Mouse (Mus musculus) embryonic facial prominence, embryonic 10.5 days (tissue): ENCODE data around the gene 2210016L21Rik. TPM values are rescaled to one million over a fixed set of nuclear protein-coding genes. Genes with fewer than 3 reads are reported as not detected.
"Not testable (repeated sequence)": the region's sequence is repeated elsewhere in the genome, so short reads cannot be mapped to it uniquely, and the experiment has no call there.

Experiments used
- DNase-seq: peaks from one replicate; pipeline ENCODE4 v3.0.0-alpha.2; 2017; ENCODE audit warnings: low spot score
- H3K27ac ChIP-seq: fragments of 300-500 bp; sonication (generic); replicated peaks from 2 replicates; pipeline ENCODE4 v1.5.1; 2016; ENCODE audit warnings: mild to moderate bottlenecking
- H3K27me3 ChIP-seq: fragments of 300-500 bp; sonication (generic); replicated peaks from 2 replicates; pipeline ENCODE4 v1.6.1; 2016; ENCODE audit warnings: low read depth, mild to moderate bottlenecking; ENCODE audit not compliant: poor library complexity, severe bottlenecking
- H3K36me3 ChIP-seq: fragments of 300-500 bp; sonication (generic); replicated peaks from 2 replicates; pipeline ENCODE4 v1.6.1; 2016; ENCODE audit warnings: mild to moderate bottlenecking, moderate library complexity
- H3K4me1 ChIP-seq: fragments of 300-500 bp; sonication (generic); 2 replicates; pipeline ENCODE4 v1.6.1; 2016
- H3K4me3 ChIP-seq: fragments of 300-500 bp; sonication (generic); 2 replicates; pipeline ENCODE4 v1.5.1; 2016; ENCODE audit warnings: mild to moderate bottlenecking, moderate library complexity
- H3K9me3 ChIP-seq: fragments of 300-500 bp; sonication (generic); 2 replicates; pipeline ENCODE4 v1.6.1; 2016; ENCODE audit warnings: mild to moderate bottlenecking
- WGBS: fragments of 180-500 bp; shearing (Covaris S2); methylation state at CpG from one replicate; pipeline ENCODE4 v1.1.7; 2016; 5-methylcytosine and 5-hydroxymethylcytosine counted together
- polyA plus RNA-seq: library from polyadenylated mRNA; unstranded; fragments of >200 nt; fragmentation: Nextera tagmentation; extraction: Ambion mirVana; gene quantifications from 2 replicates; pipeline ENCODE4 v1.2.1, GENCODE M21; 2016

Gene 2210016L21Rik
- polyA plus RNA-seq, 1 experiment from 2014 or later: 45.4 TPM

- DNase-seq: no peak
- no peaks in the 10 kb centered on the region for H3K36me3 ChIP-seq
- H3K4me3 ChIP-seq: no peak overlapping the region
- 80% methylated on average over 19 of the region's 19 CpGs for WGBS
- H3K27me3 ChIP-seq: no peaks in the 10 kb centered on the region
- H3K4me1 ChIP-seq: peaks cover 5% of the 10 kb centered on the region
- H3K27ac ChIP-seq: no peak overlapping the region
- H3K9me3 ChIP-seq: no peaks in the 10 kb centered on the region
Observed at GRCm38 (mm10) chr5:114921551-114922365, 20.2 kb upstream of the 2210016L21Rik start.

GRCm38 (mm10) chr5:114922366-114922731, 19.6 kb upstream of the 2210016L21Rik start:
- Histone ChIP-seq H3K27ac (no peak overlapping the region), H3K27me3 (no peaks in the 10 kb centered on the region), H3K4me3 (no peak overlapping the region), H3K36me3 (no peaks in the 10 kb centered on the region), H3K4me1 (peaks cover 5% of the 10 kb centered on the region), H3K9me3 (no peaks in the 10 kb centered on the region)
- 69% methylated on average over 10 of the region's 10 CpGs for WGBS
- no peak for DNase-seq

GRCm38 (mm10) chr5:114922998-114923473, 18.9 kb upstream of the 2210016L21Rik start, which contains the start of gene Oasl1:
Gene Oasl1, plus strand, starts transcription at chr5:114923240.
- Histone ChIP-seq H3K36me3 (no peaks in the 10 kb centered on the region), H3K4me1 (peaks cover 5% of the 10 kb centered on the region), H3K27ac (no peak within 1 kb of the TSS), H3K9me3 (no peaks in the 10 kb centered on the region), H3K4me3 (no peak within 1 kb of the TSS), H3K27me3 (no peaks in the 10 kb centered on the region)
- no peak for DNase-seq
- WGBS: 67% methylated on average over 15 of the region's 15 CpGs

- Histone ChIP-seq H3K27ac (no peak overlapping the region), H3K36me3 (no peaks in the 10 kb centered on the region), H3K4me3 (no peak overlapping the region), H3K27me3 (no peaks in the 10 kb centered on the region), H3K9me3 (no peaks in the 10 kb centered on the region), H3K4me1 (peaks cover 5% of the 10 kb centered on the region)
- 71% methylated on average over 1 of the region's 1 CpGs for WGBS
- no peak for DNase-seq
Observed at GRCm38 (mm10) chr5:114926153-114926684, 15.7 kb upstream of the 2210016L21Rik start.

GRCm38 (mm10) chr5:114926753-114927152, 15.2 kb upstream of the 2210016L21Rik start:
- H3K4me3 ChIP-seq: no peak overlapping the region
- WGBS: 83% methylated on average over 9 of the region's 9 CpGs
- H3K27ac ChIP-seq: no peak overlapping the region
- DNase-seq: no peak
- H3K27me3 ChIP-seq: no peaks in the 10 kb centered on the region
- no peaks in the 10 kb centered on the region for H3K36me3 ChIP-seq
- no peaks in the 10 kb centered on the region for H3K9me3 ChIP-seq
- H3K4me1 ChIP-seq: peaks cover 5% of the 10 kb centered on the region

GRCm38 (mm10) chr5:114931626-114932025, 10.3 kb upstream of the 2210016L21Rik start:
- Histone ChIP-seq H3K27ac (no peak overlapping the region), H3K27me3 (no peaks in the 10 kb centered on the region), H3K36me3 (no peaks in the 10 kb centered on the region), H3K4me3 (no peak overlapping the region), H3K9me3 (no peaks in the 10 kb centered on the region), H3K4me1 (peaks cover 14% of the 10 kb centered on the region)
- DNase-seq: no peak
- WGBS: 57% methylated on average over 5 of the region's 5 CpGs

GRCm38 (mm10) chr5:114933206-114933605, 8.8 kb upstream of the 2210016L21Rik start:
- 84% methylated on average over 8 of the region's 8 CpGs for WGBS
- Histone ChIP-seq H3K4me1 (peaks cover 20% of the 10 kb centered on the region), H3K4me3 (no peak overlapping the region), H3K9me3 (no peaks in the 10 kb centered on the region), H3K27me3 (no peaks in the 10 kb centered on the region), H3K36me3 (no peaks in the 10 kb centered on the region), H3K27ac (no peak overlapping the region)
- no peak for DNase-seq

- no peaks in the 10 kb centered on the region for H3K36me3 ChIP-seq
- WGBS: 38% methylated on average over 3 of the region's 3 CpGs
- H3K27me3 ChIP-seq: no peaks in the 10 kb centered on the region
- 0 out of 2 replicates have a peak, but pooled peaks cover 3% of the 10 kb centered on the region for H3K9me3 ChIP-seq
- peaks cover 20% of the 10 kb centered on the region for H3K4me1 ChIP-seq
- no peak for DNase-seq
- no peak overlapping the region for H3K4me3 ChIP-seq
- no peak overlapping the region for H3K27ac ChIP-seq
Observed at GRCm38 (mm10) chr5:114935838-114936237, 6.1 kb upstream of the 2210016L21Rik start.

- Histone ChIP-seq H3K4me1 (peaks cover 14% of the 10 kb centered on the region), H3K4me3 (peak overlapping the region; percentile 88; the same call in 1 of the 2 replicates)
- H3K27me3 ChIP-seq, H3K36me3 ChIP-seq, DNase-seq, H3K9me3 ChIP-seq, H3K27ac ChIP-seq: not testable (repeated sequence)
- 56% methylated on average over 3 of the region's 3 CpGs for WGBS
Observed at GRCm38 (mm10) chr5:114941138-114941537, 820 bp upstream of the 2210016L21Rik start.

GRCm38 (mm10) chr5:114942766-114943130, 790 bp downstream of the 2210016L21Rik start:
- 50% methylated on average over 4 of the region's 4 CpGs for WGBS
- H3K36me3 ChIP-seq: peaks cover 26% of the 10 kb centered on the region

GRCm38 (mm10) chr5:114945072-114945471, 3.1 kb downstream of the 2210016L21Rik start:
- no peak overlapping the region for H3K27ac ChIP-seq
- peaks cover 49% of the 10 kb centered on the region for H3K36me3 ChIP-seq
- 97% methylated on average over 10 of the region's 10 CpGs for WGBS

More at GRCm38 (mm10) chr5:114942766-114943130, 790 bp downstream of the 2210016L21Rik start:
- no peaks in the 10 kb centered on the region for H3K27me3 ChIP-seq
- peak overlapping the region; percentile 88 for H3K27ac ChIP-seq
- H3K4me3 ChIP-seq: peak overlapping the region; percentile 88
- 0 out of 2 replicates have a peak, but pooled peaks cover 3% of the 10 kb centered on the region for H3K9me3 ChIP-seq
- peaks cover 9% of the 10 kb centered on the region for H3K4me1 ChIP-seq
- no peak for DNase-seq

GRCm38 (mm10) chr5:114948891-114949290, 6.9 kb downstream of the 2210016L21Rik start:
- no peak for DNase-seq
- Histone ChIP-seq H3K4me1 (peaks cover 25% of the 10 kb centered on the region), H3K27ac (no peak overlapping the region), H3K4me3 (no peak overlapping the region), H3K9me3 (no peaks in the 10 kb centered on the region), H3K36me3 (peaks cover 50% of the 10 kb centered on the region), H3K27me3 (no peaks in the 10 kb centered on the region)
- 82% methylated on average over 6 of the region's 6 CpGs for WGBS

More at GRCm38 (mm10) chr5:114945072-114945471, 3.1 kb downstream of the 2210016L21Rik start:
- H3K4me3 ChIP-seq: no peak overlapping the region
- no peak for DNase-seq
- H3K4me1 ChIP-seq: peaks cover 16% of the 10 kb centered on the region
- H3K27me3 ChIP-seq: no peaks in the 10 kb centered on the region
- no peaks in the 10 kb centered on the region for H3K9me3 ChIP-seq

GRCm38 (mm10) chr5:114949316-114949715, 7.4 kb downstream of the 2210016L21Rik start:
- H3K27ac ChIP-seq: no peak overlapping the region

More at GRCm38 (mm10) chr5:114949316-114949715, 7.4 kb downstream of the 2210016L21Rik start:
- H3K9me3 ChIP-seq: no peaks in the 10 kb centered on the region
- H3K4me3 ChIP-seq: no peak overlapping the region
- DNase-seq: no peak
- peaks cover 50% of the 10 kb centered on the region for H3K36me3 ChIP-seq
- H3K27me3 ChIP-seq: no peaks in the 10 kb centered on the region
- WGBS: 72% methylated on average over 5 of the region's 5 CpGs
- peaks cover 25% of the 10 kb centered on the region for H3K4me1 ChIP-seq
